Mouse (Mus musculus): ENCODE measurements around the gene AL732309.1. TPM values are rescaled to one million over a fixed set of nuclear protein-coding genes. Genes with fewer than 3 reads are reported as not detected.

The AL732309.1 gene
- polyA plus RNA-seq, 1 experiment from 2014 or later = 6.8 TPM

DNA sequence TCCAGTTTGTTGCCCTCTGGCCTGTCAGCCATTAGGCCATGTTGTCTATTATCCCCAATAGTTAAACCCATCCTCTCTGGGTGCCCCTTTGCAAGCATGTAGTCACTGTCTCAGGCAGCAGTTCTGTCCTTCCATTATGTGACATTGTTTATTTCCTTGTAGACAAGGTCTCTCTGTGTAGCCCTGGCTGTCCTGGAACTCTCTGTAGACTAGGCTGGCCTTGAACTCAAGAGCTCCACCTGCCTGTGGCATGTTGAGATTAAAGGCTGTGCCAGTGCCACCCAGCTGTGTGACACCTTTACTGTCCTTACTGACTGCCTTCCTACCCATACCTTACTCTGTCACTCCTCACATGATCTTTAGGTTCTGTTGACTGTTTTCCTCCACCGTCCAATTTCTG, 5.7 kb upstream of the AL732309.1 start:
- 81% methylated on average over 1 of the region's 1 CpGs for WGBS

GRCm38 (mm10) chr2:25244144-25244543, 2.5 kb downstream of the AL732309.1 start:
- Histone ChIP-seq H3K9ac (replicated peaks) (no peak overlapping the region), H3K27ac (replicated peaks) (no peak overlapping the region), H3K4me1 (peaks cover 29% of the 10 kb centered on the region), H3K9me3 (no peaks in the 10 kb centered on the region), H3K36me3 (peaks cover 24% of the 10 kb centered on the region), H3K4me3 (no peak overlapping the region), H3K27me3 (no peaks in the 10 kb centered on the region), H3K4me2 (replicated peaks) (no peak overlapping the region)
- ATAC-seq (replicated peaks) = no peak
- 91% methylated on average over 4 of the region's 4 CpGs for WGBS

More for the DNA sequence above, 5.7 kb upstream of the AL732309.1 start:
- Histone ChIP-seq H3K4me2 (replicated peaks) (no peak overlapping the region), H3K27ac (replicated peaks) (no peak overlapping the region), H3K4me3 (no peak overlapping the region), H3K9ac (replicated peaks) (no peak overlapping the region), H3K36me3 (peaks cover 21% of the 10 kb centered on the region), H3K4me1 (peaks cover 22% of the 10 kb centered on the region), H3K27me3 (no peaks in the 10 kb centered on the region), H3K9me3 (no peaks in the 10 kb centered on the region)
- ATAC-seq (replicated peaks) = no peak

- Histone ChIP-seq H3K9ac (replicated peaks) (peak overlapping the region; percentile 73), H3K9me3 (no peaks in the 10 kb centered on the region), H3K27me3 (no peaks in the 10 kb centered on the region), H3K27ac (replicated peaks) (no peak overlapping the region), H3K4me2 (replicated peaks) (peak overlapping the region; percentile 91), H3K36me3 (peaks cover 21% of the 10 kb centered on the region; the same call in 1 of the 2 replicates), H3K4me3 (peak overlapping the region; percentile 59), H3K4me1 (peaks cover 29% of the 10 kb centered on the region)
- WGBS = 77% methylated on average over 8 of the region's 8 CpGs
- ATAC-seq (replicated peaks) = no peak
Observed at GRCm38 (mm10) chr2:25243342-25243741, 3.3 kb downstream of the AL732309.1 start.

- Histone ChIP-seq H3K4me3 (peak within 1 kb of the TSS; percentile 59), H3K4me1 (peaks cover 29% of the 10 kb centered on the region), H3K36me3 (peaks cover 12% of the 10 kb centered on the region; the same call in 1 of the 2 replicates), H3K9ac (replicated peaks) (peak within 1 kb of the TSS; percentile 73), H3K27me3 (peaks cover 5% of the 10 kb centered on the region; the same call in 1 of the 2 replicates), H3K4me2 (replicated peaks) (peak within 1 kb of the TSS; percentile 91), H3K27ac (replicated peaks) (peak within 1 kb of the TSS; percentile 77), H3K9me3 (no peaks in the 10 kb centered on the region)
- WGBS = under 1% methylated on average over 57 of the region's 59 CpGs
- ATAC-seq (replicated peaks) = peak; percentile 49
Observed at GRCm38 (mm10) chr2:25242101-25242506, 4.6 kb downstream of the AL732309.1 start, which contains the start of the genes Rnf208 and Cysrt1. Rnf208 (plus strand) TSS chr2:25242255. Cysrt1 (minus strand) TSS chr2:25242452.

- H3K36me3 ChIP-seq = peaks cover 9% of the 10 kb centered on the region; the same call in 1 of the 2 replicates
- peak overlapping the region; percentile 91 for H3K4me2 ChIP-seq (replicated peaks)
- peaks cover 29% of the 10 kb centered on the region for H3K4me1 ChIP-seq
- H3K27ac ChIP-seq (replicated peaks) = peak overlapping the region; percentile 77
- WGBS = 17% methylated on average over 6 of the region's 6 CpGs
- H3K9me3 ChIP-seq = no peaks in the 10 kb centered on the region
- H3K4me3 ChIP-seq = peak overlapping the region; percentile 59
- peak; percentile 15; the same call in 1 of the 2 replicates for ATAC-seq (replicated peaks)
- H3K9ac ChIP-seq (replicated peaks) = peak overlapping the region; percentile 73
- H3K27me3 ChIP-seq = peaks cover 5% of the 10 kb centered on the region; the same call in 1 of the 2 replicates
Observed at GRCm38 (mm10) chr2:25241438-25241775, 5.3 kb downstream of the AL732309.1 start.

DNA sequence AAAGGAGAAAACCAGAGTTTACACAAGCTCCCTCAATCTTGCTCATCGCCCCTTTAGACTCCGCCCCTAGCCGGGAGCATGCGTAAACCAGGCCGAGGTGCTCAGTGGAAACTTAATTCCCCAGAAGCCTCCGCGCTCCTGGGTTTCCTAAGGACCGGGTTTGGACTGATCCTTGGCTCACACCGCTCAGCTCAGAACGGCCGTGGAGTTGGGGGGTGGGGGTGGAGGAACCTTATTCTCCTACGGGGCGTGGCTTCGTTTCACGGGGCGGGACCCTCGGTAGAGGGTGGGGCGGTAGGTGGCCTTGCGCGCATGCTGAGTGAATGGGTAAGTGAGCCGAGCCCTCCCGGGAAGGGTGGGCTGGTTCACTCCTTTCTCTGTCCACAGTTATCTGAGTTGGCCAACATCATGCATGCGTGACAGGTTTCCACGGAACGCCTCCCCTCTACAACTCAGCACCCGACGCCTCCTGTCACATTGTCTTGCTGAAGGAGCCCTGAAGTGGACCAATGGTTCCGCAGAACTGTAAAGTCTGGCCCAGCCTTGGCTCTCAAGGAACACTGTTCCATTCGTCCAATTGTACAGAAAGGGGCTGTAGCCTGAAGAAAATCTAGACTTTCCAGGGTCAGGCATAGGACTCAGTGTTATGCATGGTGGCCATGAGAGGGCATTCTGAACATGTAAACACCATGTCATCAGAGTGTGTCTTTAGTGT, 5.8 kb downstream of the AL732309.1 start:
- peaks cover 29% of the 10 kb centered on the region for H3K4me1 ChIP-seq
- H3K4me3 ChIP-seq = peak overlapping the region; percentile 59
- H3K9ac ChIP-seq (replicated peaks) = peak overlapping the region; percentile 49
- WGBS = under 1% methylated on average over 29 of the region's 29 CpGs
- ATAC-seq (replicated peaks) = peak; percentile 84
- no peaks in the 10 kb centered on the region for H3K9me3 ChIP-seq
- peaks cover 5% of the 10 kb centered on the region; the same call in 1 of the 2 replicates for H3K27me3 ChIP-seq
- peaks cover 4% of the 10 kb centered on the region; the same call in 1 of the 2 replicates for H3K36me3 ChIP-seq
- peak overlapping the region; percentile 77 for H3K27ac ChIP-seq (replicated peaks)
- peak overlapping the region; percentile 91 for H3K4me2 ChIP-seq (replicated peaks)

GRCm38 (mm10) chr2:25240310-25240709, 6.4 kb downstream of the AL732309.1 start:
- H3K36me3 ChIP-seq = no peaks in the 10 kb centered on the region

DNA sequence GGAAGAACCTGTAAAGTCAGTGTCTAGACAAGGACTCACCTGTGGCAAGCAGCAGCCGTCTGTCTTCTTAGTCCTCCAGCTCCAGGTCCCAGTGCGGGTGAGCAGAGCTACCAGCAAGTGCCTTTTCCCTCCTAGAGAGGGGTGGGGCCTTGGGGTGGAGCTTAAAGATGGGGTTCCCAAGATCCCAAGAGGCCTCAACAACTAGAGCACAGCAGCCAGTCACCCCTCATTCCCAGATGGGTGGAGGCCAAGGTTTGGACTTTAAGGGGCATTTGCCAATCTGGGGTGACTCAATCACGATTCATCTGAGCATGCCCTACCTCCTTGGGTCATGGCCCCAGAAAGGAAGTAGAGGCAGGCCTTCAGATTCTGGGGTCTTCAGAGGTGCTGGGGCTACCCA, 6.9 kb downstream of the AL732309.1 start:
- ATAC-seq (replicated peaks) = no peak
- Histone ChIP-seq H3K27ac (replicated peaks) (no peak overlapping the region), H3K4me2 (replicated peaks) (no peak overlapping the region), H3K4me1 (peaks cover 29% of the 10 kb centered on the region), H3K9me3 (no peaks in the 10 kb centered on the region), H3K27me3 (peaks cover 5% of the 10 kb centered on the region; the same call in 1 of the 2 replicates), H3K4me3 (no peak overlapping the region), H3K9ac (replicated peaks) (no peak overlapping the region), H3K36me3 (no peaks in the 10 kb centered on the region)
- WGBS = 89% methylated on average over 3 of the region's 3 CpGs

More at GRCm38 (mm10) chr2:25240310-25240709, 6.4 kb downstream of the AL732309.1 start:
- 42% methylated on average over 8 of the region's 8 CpGs for WGBS
- peaks cover 29% of the 10 kb centered on the region for H3K4me1 ChIP-seq
- peak overlapping the region; percentile 59 for H3K4me3 ChIP-seq
- H3K27ac ChIP-seq (replicated peaks) = peak overlapping the region; percentile 77; the same call in 1 of the 2 replicates
- peaks cover 5% of the 10 kb centered on the region; the same call in 1 of the 2 replicates for H3K27me3 ChIP-seq
- ATAC-seq (replicated peaks) = peak; percentile 33
- peak overlapping the region; percentile 49 for H3K9ac ChIP-seq (replicated peaks)
- H3K9me3 ChIP-seq = no peaks in the 10 kb centered on the region
- H3K4me2 ChIP-seq (replicated peaks) = peak overlapping the region; percentile 91

DNA sequence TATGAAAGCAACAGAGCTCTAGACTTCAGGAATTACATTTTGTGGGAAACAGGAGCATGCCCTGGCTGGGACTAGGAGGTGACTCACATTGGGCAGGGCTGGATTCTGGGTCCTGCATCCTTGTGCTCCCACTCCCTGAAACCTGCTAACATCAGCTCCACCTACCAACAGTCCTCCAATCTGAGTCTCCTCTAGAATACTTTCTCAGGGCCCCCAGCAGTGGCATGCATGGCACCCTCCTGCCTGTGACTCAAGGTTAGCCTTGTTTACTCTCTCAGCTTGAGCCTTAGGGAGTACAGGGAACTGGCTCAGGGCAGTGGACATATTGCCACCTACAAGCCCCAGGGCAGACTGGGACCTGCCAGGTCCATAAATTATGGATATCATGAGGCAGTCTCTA, 8.6 kb downstream of the AL732309.1 start:
- Histone ChIP-seq H3K27me3 (peaks cover 5% of the 10 kb centered on the region; the same call in 1 of the 2 replicates), H3K9ac (replicated peaks) (no peak overlapping the region), H3K4me1 (peaks cover 21% of the 10 kb centered on the region), H3K4me3 (no peak overlapping the region), H3K36me3 (no peaks in the 10 kb centered on the region), H3K9me3 (no peaks in the 10 kb centered on the region), H3K4me2 (replicated peaks) (no peak overlapping the region), H3K27ac (replicated peaks) (no peak overlapping the region)
- ATAC-seq (replicated peaks) = no peak

DNA sequence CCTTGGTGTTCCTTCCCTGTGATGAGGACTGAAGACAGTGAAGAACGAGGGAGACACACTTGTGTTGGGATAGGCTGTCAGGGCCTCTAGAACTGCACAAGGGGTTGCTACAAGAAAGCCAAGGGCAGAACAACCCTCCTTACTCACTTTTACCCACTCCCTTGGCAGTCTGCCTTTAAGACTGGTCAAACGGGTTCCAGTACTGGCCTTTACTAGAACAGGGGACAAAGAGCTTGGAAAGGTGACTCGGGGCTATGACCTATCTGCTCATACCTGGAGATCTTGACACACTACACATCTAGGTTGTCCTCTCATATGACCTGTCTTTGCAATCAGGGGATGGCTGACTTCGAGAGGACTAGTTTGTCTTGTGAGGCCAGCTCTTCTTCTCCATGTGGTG, 9.1 kb downstream of the AL732309.1 start:
- no peak overlapping the region for H3K4me3 ChIP-seq
- 71% methylated on average over 4 of the region's 4 CpGs for WGBS

GRCm38 (mm10) chr2:25236614-25237013, 10.0 kb downstream of the AL732309.1 start, which contains the start of gene Rnf224:
Rnf224 (minus strand) TSS chr2:25236787.
- ATAC-seq (replicated peaks) = no peak
- H3K4me2 ChIP-seq (replicated peaks) = no peak within 1 kb of the TSS
- no peaks in the 10 kb centered on the region for H3K36me3 ChIP-seq
- H3K9ac ChIP-seq (replicated peaks) = no peak within 1 kb of the TSS
- H3K27ac ChIP-seq (replicated peaks) = no peak within 1 kb of the TSS
- 31% methylated on average over 8 of the region's 8 CpGs for WGBS
- H3K4me1 ChIP-seq = peaks cover 12% of the 10 kb centered on the region
- H3K27me3 ChIP-seq = peaks cover 5% of the 10 kb centered on the region; the same call in 1 of the 2 replicates
- H3K9me3 ChIP-seq = no peaks in the 10 kb centered on the region
- H3K4me3 ChIP-seq = no peak within 1 kb of the TSS

More for the DNA sequence above, 9.1 kb downstream of the AL732309.1 start:
- Histone ChIP-seq H3K27me3 (peaks cover 5% of the 10 kb centered on the region; the same call in 1 of the 2 replicates), H3K27ac (replicated peaks) (no peak overlapping the region), H3K36me3 (no peaks in the 10 kb centered on the region), H3K4me2 (replicated peaks) (no peak overlapping the region), H3K9ac (replicated peaks) (no peak overlapping the region), H3K4me1 (peaks cover 15% of the 10 kb centered on the region), H3K9me3 (no peaks in the 10 kb centered on the region)
- no peak for ATAC-seq (replicated peaks)

GRCm38 (mm10) chr2:25234551-25235220, 12.0 kb downstream of the AL732309.1 start:
- WGBS = 78% methylated on average over 5 of the region's 5 CpGs

More at GRCm38 (mm10) chr2:25234551-25235220, 12.0 kb downstream of the AL732309.1 start:
- no peak overlapping the region for H3K9ac ChIP-seq (replicated peaks)
- peaks cover 5% of the 10 kb centered on the region; the same call in 1 of the 2 replicates for H3K27me3 ChIP-seq
- no peaks in the 10 kb centered on the region for H3K9me3 ChIP-seq
- ATAC-seq (replicated peaks) = no peak
- H3K27ac ChIP-seq (replicated peaks) = no peak overlapping the region
- no peaks in the 10 kb centered on the region for H3K36me3 ChIP-seq
- no peak overlapping the region for H3K4me3 ChIP-seq
- H3K4me1 ChIP-seq = no peaks in the 10 kb centered on the region
- H3K4me2 ChIP-seq (replicated peaks) = no peak overlapping the region
